Mouse (Mus musculus) myocyte (in vitro differentiated cells): ENCODE results near the gene Osbpl3. TPM values are rescaled to one million over a fixed set of nuclear protein-coding genes. Genes with fewer than 3 reads are reported as not detected.

ENCODE experiments used
- H3K27me3 ChIP-seq: one replicate; pipeline ENCODE4 v1.6.1; 2011; ENCODE audit not compliant: control insufficient read depth, insufficient read depth, insufficient read length
- H3K36me3 ChIP-seq: one replicate; pipeline ENCODE4 v1.6.1; 2011; ENCODE audit not compliant: control insufficient read depth, insufficient read depth
- H3K4me2 ChIP-seq: one replicate; pipeline ENCODE4 v1.6.1; 2011; ENCODE audit warnings: low read depth, control low read depth
- H3K4me3 ChIP-seq: one replicate; pipeline ENCODE4 v1.5.1; 2011; ENCODE audit warnings: mild to moderate bottlenecking, control low read depth, moderate library complexity
- H3K79me2 ChIP-seq: one replicate; pipeline ENCODE4 v1.6.1; 2011; ENCODE audit not compliant: control insufficient read depth, insufficient read depth
- H3ac ChIP-seq: one replicate; pipeline ENCODE4 v1.6.1; 2011; ENCODE audit not compliant: control insufficient read depth, insufficient read length
- CEBPB ChIP-seq: IDR thresholded peaks from 2 replicates; pipeline ENCODE4 v1.6.1; 2011; ENCODE audit warnings: mild to moderate bottlenecking, moderate library complexity; ENCODE audit not compliant: poor library complexity, insufficient read depth, severe bottlenecking
- E2F4 ChIP-seq: IDR thresholded peaks from one replicate; pipeline ENCODE4 v1.6.1; 2011; ENCODE audit warnings: mild to moderate bottlenecking, control low read depth, moderate library complexity; ENCODE audit not compliant: insufficient read depth
- MAX ChIP-seq: IDR thresholded peaks from one replicate; pipeline ENCODE4 v1.6.1; 2011; ENCODE audit warnings: low read depth, mild to moderate bottlenecking, control low read depth
- MYOD1 ChIP-seq, 3 experiments: IDR thresholded peaks; one replicate each; pipeline ENCODE4 v1.6.1; 2011; ENCODE audit warnings: control low read depth in 2 of 3, low read depth in 2 of 3, mild to moderate bottlenecking in 2 of 3, moderate library complexity in 1 of 3; ENCODE audit not compliant: insufficient read length in 2 of 3, control insufficient read depth in 1 of 3
- MYOG ChIP-seq, 3 experiments: IDR thresholded peaks; one replicate each; pipeline ENCODE4 v1.6.1; 2011; ENCODE audit warnings: control low read depth in 2 of 3, low read depth in 2 of 3, mild to moderate bottlenecking in 2 of 3; ENCODE audit not compliant: insufficient read length in 2 of 3, control insufficient read depth in 1 of 3, insufficient read depth in 1 of 3
- POLR2A ChIP-seq: IDR thresholded peaks from one replicate; pipeline ENCODE4 v1.6.1; 2011; ENCODE audit warnings: low read depth, mild to moderate bottlenecking, control low read depth, moderate library complexity; ENCODE audit not compliant: insufficient read length
- POLR2AphosphoS2 ChIP-seq: IDR thresholded peaks from one replicate; pipeline ENCODE4 v1.6.1; 2011; ENCODE audit warnings: low read depth, control low read depth; ENCODE audit not compliant: insufficient read length
- REST ChIP-seq: IDR thresholded peaks from one replicate; pipeline ENCODE4 v1.6.1; 2011; ENCODE audit warnings: mild to moderate bottlenecking, control low read depth, moderate library complexity; ENCODE audit not compliant: insufficient read depth, insufficient read length
- SRF ChIP-seq: IDR thresholded peaks from one replicate; pipeline ENCODE4 v1.6.1; 2011; ENCODE audit warnings: low read depth; ENCODE audit not compliant: control insufficient read depth, insufficient read length
- TCF12 ChIP-seq: IDR thresholded peaks from one replicate; pipeline ENCODE4 v1.6.1; 2011; ENCODE audit warnings: mild to moderate bottlenecking, control low read depth; ENCODE audit not compliant: poor library complexity, insufficient read depth, severe bottlenecking
- TCF3 ChIP-seq: IDR thresholded peaks from one replicate; pipeline ENCODE4 v1.6.1; 2011; ENCODE audit warnings: low read depth, control low read depth; ENCODE audit not compliant: insufficient read length
- USF1 ChIP-seq: IDR thresholded peaks from one replicate; pipeline ENCODE4 v1.6.1; 2011; ENCODE audit warnings: low read depth, mild to moderate bottlenecking, control low read depth, moderate library complexity
- polyA plus RNA-seq: library from polyadenylated mRNA; unstranded; fragments of >200 nt; fragmentation: generic; extraction: Trizol; gene quantifications from one replicate; pipeline ENCODE4 v1.2.1, GENCODE M21; 2012; ENCODE audit warnings: missing spikeins

Gene Osbpl3
- polyA plus RNA-seq, 1 experiment, result 8.9 TPM

GRCm38 (mm10) chr6:50394432-50394831 lies 61.6 kb downstream of the Osbpl3 start:
- Histone ChIP-seq H3K79me2 (no peaks in the 10 kb centered on the region), H3K36me3 (no peaks in the 10 kb centered on the region), H3ac (no peak overlapping the region), H3K27me3 (no peaks in the 10 kb centered on the region), H3K4me2 (peak overlapping the region; percentile 40), H3K4me3 (no peak overlapping the region)
- TF ChIP-seq POLR2AphosphoS2, result no peak
- TF ChIP-seq MYOD1 (IDR thresholded peaks at IDR 0.05; ENCODE audit: control insufficient read depth in 1 of 3, insufficient read length in 2 of 3, low read depth in 2 of 3), result no peak
- no peak for TF ChIP-seq MYOG (IDR thresholded peaks at IDR 0.05; ENCODE audit: control insufficient read depth in 1 of 3, insufficient read depth in 1 of 3, insufficient read length in 2 of 3, low read depth in 2 of 3)
- TF ChIP-seq USF1, result no peak
- no peak for TF ChIP-seq TCF3
- TF ChIP-seq POLR2A, result no peak
- TF ChIP-seq SRF, result no peak
- TF ChIP-seq E2F4, result no peak
- no peak for TF ChIP-seq CEBPB
- TF ChIP-seq TCF12, result no peak
- no peak for TF ChIP-seq REST
- TF ChIP-seq MAX, result no peak

GRCm38 (mm10) chr6:50393960-50394359 lies 62.0 kb downstream of the Osbpl3 start:
- H3K79me2 ChIP-seq, result no peaks in the 10 kb centered on the region

GRCm38 (mm10) chr6:50391951-50392350 lies 64.0 kb downstream of the Osbpl3 start:
- no peaks in the 10 kb centered on the region for H3K79me2 ChIP-seq
- no peak overlapping the region for H3K4me3 ChIP-seq
- H3K36me3 ChIP-seq, result no peaks in the 10 kb centered on the region
- TF ChIP-seq TCF3, result no peak
- no peak for TF ChIP-seq POLR2A
- TF ChIP-seq USF1, result no peak
- H3ac ChIP-seq, result no peak overlapping the region
- no peak overlapping the region for H3K4me2 ChIP-seq
- no peaks in the 10 kb centered on the region for H3K27me3 ChIP-seq

More at GRCm38 (mm10) chr6:50393960-50394359, 62.0 kb downstream of the Osbpl3 start:
- Histone ChIP-seq H3K27me3 (no peaks in the 10 kb centered on the region), H3ac (no peak overlapping the region), H3K36me3 (no peaks in the 10 kb centered on the region), H3K4me2 (peak overlapping the region; percentile 40), H3K4me3 (no peak overlapping the region)
- TF ChIP-seq CEBPB (no peak), TCF12 (no peak), MYOD1 (IDR thresholded peaks at IDR 0.05; ENCODE audit: control insufficient read depth in 1 of 3, insufficient read length in 2 of 3, low read depth in 2 of 3) (peak in 1 of 3 experiments; percentile 4), MYOG (IDR thresholded peaks at IDR 0.05; ENCODE audit: control insufficient read depth in 1 of 3, insufficient read depth in 1 of 3, insufficient read length in 2 of 3, low read depth in 2 of 3) (no peak), E2F4 (no peak), MAX (no peak)

- no peak overlapping the region for H3K4me3 ChIP-seq
- H3K27me3 ChIP-seq, result no peaks in the 10 kb centered on the region
- H3K36me3 ChIP-seq, result no peaks in the 10 kb centered on the region
- H3K79me2 ChIP-seq, result no peaks in the 10 kb centered on the region
- H3ac ChIP-seq, result no peak overlapping the region
- no peak for TF ChIP-seq TCF3
- TF ChIP-seq SRF, result no peak
- TF ChIP-seq TCF12, result no peak
- no peak for TF ChIP-seq REST
- no peak for TF ChIP-seq POLR2AphosphoS2
- no peak for TF ChIP-seq POLR2A
- no peak for TF ChIP-seq MAX
- peak overlapping the region; percentile 25 for H3K4me2 ChIP-seq
These were observed 65.7 kb downstream of the Osbpl3 start for GRCm38 (mm10) chr6:50390313-50390712.

GRCm38 (mm10) chr6:50387629-50388028 lies 68.4 kb downstream of the Osbpl3 start:
- Histone ChIP-seq H3ac (no peak overlapping the region), H3K4me3 (no peak overlapping the region), H3K27me3 (no peaks in the 10 kb centered on the region), H3K4me2 (no peak overlapping the region), H3K36me3 (no peaks in the 10 kb centered on the region), H3K79me2 (no peaks in the 10 kb centered on the region)
- TF ChIP-seq MYOG (IDR thresholded peaks at IDR 0.05; ENCODE audit: control insufficient read depth in 1 of 3, insufficient read depth in 1 of 3, insufficient read length in 2 of 3, low read depth in 2 of 3) (no peak), CEBPB (no peak), POLR2AphosphoS2 (no peak), POLR2A (no peak), USF1 (no peak), REST (no peak), SRF (no peak)
